Mouse (Mus musculus) neutrophil, adult 83 days (primary cell): ENCODE data around the gene Cyp2j6. TPM values are rescaled to one million over a fixed set of nuclear protein-coding genes. Genes with fewer than 3 reads are reported as not detected.

Source experiments
- total RNA-seq, 2 experiments: library from RNA; stranded (reverse); gene quantifications; one replicate each; pipeline ENCODE4 v1.2.4; 2023

Cyp2j6 gene
- total RNA-seq: under 1 TPM in 1 of 2 experiments, not detected in 1; 0.15 TPM

DNA sequence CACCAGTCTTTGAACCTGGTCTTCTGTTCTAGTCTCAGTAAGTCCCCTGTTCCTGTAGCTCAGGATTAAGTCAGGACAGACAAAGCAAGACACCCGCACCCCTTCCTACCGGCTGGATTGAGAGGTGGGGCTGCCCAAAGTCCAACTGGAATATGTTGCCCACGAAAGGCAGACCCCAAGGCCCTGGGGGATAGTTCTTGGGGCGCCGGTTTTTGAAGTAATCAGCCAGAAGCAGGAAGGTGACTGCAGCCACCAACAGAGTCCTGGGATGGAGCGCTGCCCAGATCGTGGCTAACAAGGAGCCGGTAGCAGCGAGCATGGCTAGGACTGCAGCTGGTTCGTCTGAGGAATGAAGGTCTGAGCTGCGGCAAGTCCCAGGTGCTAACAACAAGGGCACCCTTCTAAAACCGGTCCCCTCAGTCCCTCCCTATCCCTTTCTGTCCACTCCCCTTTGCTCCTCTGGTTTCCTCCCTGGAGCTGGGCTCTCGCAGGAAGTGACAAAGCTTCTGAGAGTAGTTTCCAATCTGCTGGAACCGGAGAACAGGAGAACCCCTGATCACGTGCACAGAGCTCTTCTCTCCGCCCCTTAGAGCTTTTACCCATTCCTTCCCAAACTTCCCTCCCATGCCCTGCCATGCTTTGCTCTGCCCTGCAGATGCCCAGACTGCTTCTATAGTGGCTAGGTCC, at the start of gene Cyp2j6:
Gene Cyp2j6, minus strand, starts transcription at position 529 of the 687 bp plus-strand sequence.

DNA sequence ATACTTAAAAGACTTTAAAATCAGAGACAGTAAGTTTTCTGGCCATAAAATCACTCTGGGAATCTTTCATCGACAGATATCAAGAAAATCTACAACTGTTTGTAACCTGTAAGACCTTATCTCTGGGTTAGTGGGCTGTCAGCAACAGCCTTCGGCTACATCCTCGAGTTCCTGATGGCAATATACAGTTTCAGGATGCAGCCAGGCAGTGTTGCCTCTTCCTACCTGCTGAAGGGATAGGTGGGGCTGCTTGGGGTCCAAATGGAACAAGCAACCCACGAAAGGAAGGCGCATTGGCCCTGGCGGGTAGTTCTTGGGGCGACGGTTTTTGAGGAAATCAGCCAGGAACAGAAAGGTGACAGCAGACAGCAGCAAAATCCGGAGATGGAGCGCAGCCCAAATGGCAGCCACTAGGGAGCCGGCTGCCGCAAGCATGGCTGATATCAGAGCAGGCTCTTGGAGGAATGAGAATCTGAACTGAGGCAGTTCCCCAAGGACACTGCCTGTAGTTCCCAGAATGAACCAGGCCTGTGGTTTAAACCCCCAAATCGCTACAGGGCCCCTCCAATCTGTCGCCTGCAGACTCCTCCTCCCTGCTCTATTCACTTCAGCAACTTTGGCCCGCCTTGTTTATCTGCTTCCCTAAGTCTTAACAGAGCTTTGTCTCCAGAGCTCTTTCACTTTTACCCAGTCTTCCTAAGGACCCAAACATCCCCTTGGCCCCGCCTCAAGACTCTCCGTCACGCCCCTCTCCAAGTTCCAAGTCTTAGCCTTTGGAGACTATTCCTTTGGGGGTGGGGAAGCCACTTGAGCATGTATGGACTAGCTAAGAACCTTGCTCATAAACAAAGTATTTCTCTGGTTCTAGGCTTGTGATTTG, 37.7 kb upstream of the Cyp2j6 start, which contains the start of gene Cyp2j9:
Gene Cyp2j9, minus strand, starts transcription at position 668 of the 880 bp plus-strand sequence.

DNA sequence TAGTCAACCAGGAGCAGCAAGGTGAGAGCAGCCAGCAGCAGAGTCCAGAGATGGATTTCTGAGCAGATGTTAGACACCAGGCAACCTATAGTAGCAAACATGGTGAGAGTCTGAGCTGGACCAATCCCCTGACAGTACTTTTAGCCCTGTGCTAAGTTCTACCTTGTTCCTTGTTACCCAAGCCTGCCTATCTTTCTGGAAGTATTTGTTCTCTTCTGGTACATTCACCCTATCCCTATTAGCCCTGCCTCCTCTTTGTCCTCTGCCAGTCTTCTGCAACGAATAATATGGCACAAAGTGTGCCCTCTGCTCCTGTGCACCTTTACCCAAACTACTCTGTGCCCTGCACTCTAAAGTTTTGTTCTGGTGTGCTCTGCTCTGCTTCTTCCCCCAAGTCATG, 46.2 kb downstream of the Cyp2j6 start, which contains the start of gene Cyp2j8:
Gene Cyp2j8, minus strand, starts transcription at position 101 of the 400 bp plus-strand sequence.

Other genes starting within 250 kb of the Cyp2j6 start
- gene Cyp2j11, start 205.0 kb downstream of the Cyp2j6 start, total RNA-seq: not detected
- not detected for gene Cyp2j8, start 46.3 kb downstream of the Cyp2j6 start, total RNA-seq
- not detected for gene Cyp2j9, start 37.9 kb upstream of the Cyp2j6 start, total RNA-seq
- gene Cyp2j5, start 110.5 kb upstream of the Cyp2j6 start, total RNA-seq: not detected
- gene Gm12695, start 231.5 kb upstream of the Cyp2j6 start, total RNA-seq: not detected